Mouse (Mus musculus) kidney, postnatal 36 days (tissue): Measurements from ENCODE around the gene Pygl.

Source experiments
- DNase-seq, 2 experiments: peaks; one replicate each; pipeline ENCODE4 v3.0.0; 2021 to 2022; ENCODE audit warnings: mixed read lengths in 2 of 2

Gene Pygl

DNA sequence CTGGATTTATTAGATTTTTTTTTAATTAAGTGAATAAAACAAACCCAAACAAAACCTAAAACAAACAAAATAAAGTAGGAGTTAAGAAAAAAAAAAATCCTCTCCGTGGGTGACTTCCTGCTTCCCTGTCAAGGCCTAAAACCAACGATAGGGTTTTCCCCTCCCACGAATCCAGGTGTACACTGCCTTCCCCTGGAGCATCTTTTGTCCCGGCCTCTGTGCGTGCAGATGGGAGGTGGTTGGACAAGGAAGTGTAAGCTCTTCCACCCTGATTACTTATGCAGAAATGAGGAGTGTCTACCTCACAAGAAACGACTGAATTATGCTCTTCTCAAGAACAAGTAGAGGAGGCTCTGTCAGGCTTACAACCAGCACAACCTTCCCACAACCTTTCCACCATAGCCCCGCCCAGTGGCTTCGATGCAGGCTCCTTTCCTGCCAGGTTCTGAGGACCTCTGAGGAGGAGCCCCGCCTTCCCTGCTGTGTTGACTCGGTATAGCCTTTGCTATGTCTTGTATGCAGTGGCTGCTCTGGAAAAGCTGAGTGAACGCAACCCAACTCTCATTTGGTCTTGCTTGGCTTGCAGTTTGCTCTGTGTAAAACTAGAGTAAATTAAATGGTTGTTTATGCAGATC is 82.5 kb downstream of the Pygl start:
- peak in 1 of 2 experiments; percentile 34 for DNase-seq

GRCm38 (mm10) chr12:70147986-70148630 is 83.2 kb downstream of the Pygl start:
- DNase-seq = no peak

DNA sequence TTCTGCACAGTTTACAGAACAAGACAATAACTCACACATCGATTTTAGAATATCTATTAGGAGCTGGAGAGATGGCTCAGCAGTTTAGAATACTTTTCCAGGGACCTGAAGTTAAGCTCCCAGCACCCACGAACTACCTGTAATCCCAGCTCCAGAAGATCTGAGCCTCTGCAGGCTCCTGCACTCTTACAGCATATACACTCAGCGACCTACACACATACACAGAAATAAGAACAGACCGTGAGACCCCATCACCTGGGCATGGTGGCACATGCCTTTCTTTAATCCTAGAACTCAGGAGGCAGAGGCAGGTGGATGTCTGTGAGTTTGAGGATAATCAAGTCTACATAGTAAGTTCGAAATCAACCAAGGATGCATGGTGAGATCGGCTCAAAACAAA is 85.7 kb downstream of the Pygl start:
- no peak for DNase-seq

GRCm38 (mm10) chr12:70144637-70145448 is 86.4 kb downstream of the Pygl start:
- DNase-seq = peak; percentile 47 to 73

- peak; percentile 46 to 48 for DNase-seq
Measured at GRCm38 (mm10) chr12:70144106-70144587, 87.1 kb downstream of the Pygl start.

DNA sequence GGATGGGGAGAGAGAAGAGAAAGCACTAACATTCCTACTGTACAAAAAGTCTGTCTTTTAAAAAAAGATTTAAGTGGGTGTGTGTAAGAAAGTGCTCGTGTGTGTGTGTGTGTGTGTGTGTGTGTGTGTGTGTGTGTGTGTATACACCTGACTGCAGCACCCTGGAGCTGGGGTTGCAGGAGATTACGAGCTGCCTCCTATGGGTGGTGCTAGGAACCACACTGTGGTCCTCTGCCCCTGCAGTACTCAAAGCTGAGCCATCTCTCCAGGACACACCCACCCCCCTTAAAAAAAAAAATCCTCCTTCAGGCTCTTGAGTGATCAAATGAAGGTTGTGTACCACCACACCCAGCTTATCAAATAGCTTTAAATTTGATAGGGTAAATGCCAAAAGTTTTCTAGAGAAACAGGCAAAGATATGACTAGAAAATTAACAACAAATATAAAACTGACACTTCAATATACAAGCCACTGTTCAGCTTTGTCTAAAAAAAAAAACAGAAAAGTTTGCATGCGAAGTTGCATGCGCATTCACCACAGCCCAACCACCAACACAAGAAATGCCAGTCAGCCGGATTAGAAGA is 90.2 kb downstream of the Pygl start:
- no peak for DNase-seq
